Mouse (Mus musculus): ENCODE results near the gene Fam98b.

Gene Fam98b

DNA sequence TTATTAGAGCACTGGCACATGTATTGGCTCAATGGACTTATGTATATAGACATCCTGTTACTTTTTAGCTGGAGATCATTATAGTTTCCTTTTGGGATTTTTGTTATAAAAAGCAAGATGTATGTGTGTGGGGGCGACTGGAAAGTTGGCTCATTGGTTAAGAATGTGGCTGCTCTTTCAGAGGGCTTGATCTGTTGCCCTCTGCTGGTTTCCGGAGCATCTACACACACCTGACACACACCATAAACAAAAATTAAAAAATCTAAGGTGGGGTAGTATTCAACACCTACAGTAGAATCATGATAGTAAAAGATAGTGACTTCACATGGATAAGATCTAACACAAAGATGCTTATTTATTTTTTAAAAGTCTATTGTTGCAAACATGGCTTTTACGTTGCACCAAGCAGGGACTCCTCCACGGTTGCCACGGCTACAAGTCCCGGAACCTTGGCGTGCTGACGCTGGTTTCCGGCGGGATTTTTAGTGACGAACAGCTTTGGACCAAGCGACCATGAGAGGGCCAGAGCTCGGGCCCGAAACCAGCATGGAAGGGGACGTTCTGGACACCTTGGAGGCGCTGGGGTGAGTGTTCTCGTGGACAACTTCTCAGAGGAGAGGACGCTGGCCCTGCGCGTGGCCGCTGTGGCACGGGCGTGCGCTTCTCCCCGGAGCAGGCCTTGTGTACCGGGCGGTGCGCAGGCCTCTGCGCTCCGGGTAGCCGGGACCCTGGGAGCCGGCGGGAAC, at the start of gene Fam98b:
Gene Fam98b (plus strand): TSS at position 485 of the 746 bp plus-strand sequence.
- peak; percentile 93 for DNase-seq (ENCODE audit: low read depth)

DNA sequence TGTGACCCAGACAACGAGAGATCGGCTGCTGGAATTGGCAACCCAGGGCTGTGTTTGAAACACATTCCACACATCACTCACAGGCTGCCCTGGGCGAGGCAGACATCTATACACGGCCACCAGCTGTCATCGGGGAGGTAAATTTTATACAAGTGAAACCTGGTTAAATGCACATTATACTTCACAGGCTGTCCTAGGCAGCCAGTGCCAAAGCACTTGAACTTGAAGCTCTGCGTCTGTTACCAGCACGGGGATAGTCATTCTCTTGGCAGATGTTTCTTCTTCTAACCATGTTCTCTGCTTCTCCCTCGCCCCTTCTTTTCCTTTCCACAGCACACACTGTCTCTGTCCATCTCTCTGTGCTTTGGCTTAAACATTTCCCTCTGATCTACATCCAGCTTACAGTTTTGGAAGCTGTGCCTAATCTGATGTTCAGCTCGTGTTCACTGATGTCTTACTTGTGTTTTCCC, 48.6 kb upstream of the Fam98b start:
- no peak for DNase-seq (ENCODE audit: low read depth)

DNA sequence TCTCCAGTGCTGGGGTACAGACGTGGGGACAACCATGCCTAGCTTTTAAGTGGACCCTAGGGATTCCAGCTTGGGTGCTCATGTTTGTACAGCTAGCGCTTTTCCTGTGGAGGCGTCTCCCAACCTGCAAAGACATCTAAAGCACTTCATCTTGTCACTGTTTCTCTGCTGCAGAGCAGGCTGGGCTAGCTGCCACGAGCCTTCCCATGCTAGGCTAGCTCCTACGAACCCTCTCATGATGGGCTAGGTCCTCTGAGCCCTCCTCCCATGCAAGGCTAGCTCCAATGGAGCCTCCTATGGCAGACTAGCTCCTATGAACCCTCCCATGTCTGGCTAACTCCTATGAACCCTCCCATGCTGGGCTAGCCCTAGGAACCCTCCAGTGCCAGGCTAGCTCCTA, 46.2 kb upstream of the Fam98b start:
- no peak for DNase-seq (ENCODE audit: low read depth)

DNA sequence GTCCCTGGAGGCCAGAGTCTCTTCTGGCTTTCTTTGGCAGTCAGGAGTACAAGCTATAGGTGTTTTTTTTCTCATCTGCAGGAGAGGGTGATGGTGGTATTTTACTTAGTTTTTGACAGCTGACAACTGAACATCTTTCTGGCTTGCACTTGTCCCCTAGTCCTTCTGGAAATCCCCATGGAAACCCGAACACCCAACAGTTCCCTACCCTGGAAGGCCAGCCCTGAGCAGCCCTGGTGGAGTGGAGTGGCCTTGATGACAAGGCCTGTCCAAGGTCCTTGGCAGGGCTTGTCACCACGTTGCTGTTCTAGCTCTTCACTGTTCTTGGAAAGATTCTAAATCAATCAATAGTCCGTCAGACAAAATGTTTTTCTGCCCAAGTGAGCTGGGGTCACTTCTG, 45.0 kb upstream of the Fam98b start:
- no peak for DNase-seq (ENCODE audit: low read depth)

DNA sequence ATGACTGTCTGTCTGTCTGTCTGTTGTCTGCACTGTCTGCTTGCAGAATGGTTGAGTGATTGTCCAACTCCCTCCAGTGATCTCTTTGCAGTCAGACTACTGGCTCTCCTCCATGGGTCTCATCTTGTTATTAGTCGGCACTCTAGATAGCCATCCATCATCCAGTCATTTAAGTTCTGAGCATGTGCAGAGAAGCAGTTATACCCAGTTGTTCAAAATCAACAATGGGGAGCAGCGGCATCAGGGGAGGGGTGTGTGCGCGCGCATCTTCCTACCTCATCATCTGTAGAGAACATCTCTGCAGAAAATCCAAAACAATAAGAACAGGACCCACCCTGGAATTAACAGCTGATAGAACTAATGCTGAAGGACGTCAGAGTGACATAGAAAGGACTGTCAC, 44.5 kb upstream of the Fam98b start:
- no peak for DNase-seq (ENCODE audit: low read depth)

DNA sequence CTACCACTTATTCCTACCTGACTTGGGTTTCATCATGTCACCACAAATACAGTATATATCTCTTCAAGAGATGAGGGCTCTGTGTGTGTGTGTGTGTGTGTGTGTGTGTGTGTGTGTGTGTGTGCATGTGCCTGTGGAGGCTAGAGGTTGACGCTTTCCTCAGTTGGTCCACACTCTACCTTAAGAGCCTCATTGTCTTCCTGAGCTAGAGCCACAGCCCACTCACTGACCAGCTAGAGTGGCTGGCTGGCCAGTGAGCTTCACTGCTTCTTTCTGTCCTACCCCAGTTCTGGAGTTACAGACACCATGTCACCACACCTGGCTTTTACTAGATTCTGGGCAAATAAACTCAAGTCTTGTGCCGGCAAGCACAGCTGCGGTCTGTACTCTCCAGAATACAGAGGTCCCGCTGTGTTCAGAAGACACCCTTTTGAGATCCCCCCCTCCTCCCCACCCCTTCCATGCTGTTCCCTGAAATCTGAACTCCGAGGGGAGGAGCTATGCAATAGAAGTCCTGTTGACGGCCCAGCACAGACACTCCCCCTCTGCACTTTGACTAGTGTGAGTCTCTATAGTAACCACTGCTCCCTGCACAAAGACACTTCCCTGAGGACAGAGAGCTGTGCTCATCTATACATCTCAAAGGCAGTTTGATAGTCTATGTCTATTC, 39.0 kb upstream of the Fam98b start:
- no peak for DNase-seq (ENCODE audit: low read depth)

DNA sequence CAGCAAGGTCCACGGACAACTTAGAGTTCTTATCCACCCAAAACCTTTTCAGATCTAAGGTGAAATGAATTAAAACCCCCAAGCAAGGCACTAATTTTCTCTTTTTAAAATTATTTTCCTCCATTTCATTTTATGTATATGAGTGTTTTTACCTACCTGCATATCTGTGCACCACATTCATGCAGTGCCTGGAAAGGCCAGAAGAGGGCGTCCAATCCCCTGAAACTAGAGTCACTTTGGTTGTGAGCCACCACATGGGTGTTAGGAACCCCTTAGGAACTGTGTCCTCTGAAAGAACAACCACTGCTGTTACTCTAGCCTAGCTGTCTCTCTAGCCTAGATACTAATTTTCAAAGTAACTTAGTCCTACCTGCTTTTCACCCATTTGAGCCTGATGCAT, 33.4 kb upstream of the Fam98b start:
- DNase-seq (ENCODE audit: low read depth) = peak; percentile 10

DNA sequence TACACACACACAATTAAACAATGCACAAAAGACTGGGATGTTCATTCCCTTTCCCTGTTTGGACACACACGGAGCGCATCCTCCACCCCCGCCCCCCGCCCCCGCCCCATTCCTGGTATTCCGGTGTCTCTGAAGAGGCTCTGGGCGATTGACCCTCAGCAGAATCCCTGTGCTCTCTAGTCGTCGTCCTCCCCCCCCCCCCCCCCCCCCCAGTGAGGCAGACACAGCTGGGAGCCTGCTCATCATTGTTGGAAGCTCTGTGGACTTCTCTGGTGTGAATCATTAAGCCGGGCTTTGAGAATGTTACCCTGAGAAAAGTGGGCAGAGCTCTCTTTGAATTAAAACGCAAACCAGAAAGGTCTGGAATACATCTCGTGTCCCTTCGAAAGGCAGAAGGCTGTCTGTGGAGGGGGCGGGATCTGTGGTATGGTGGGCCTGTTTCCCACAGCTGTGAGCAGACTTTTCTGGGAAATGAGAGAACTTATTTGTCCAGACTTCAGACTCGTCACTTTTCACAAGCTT, 31.8 kb upstream of the Fam98b start:
- no peak for DNase-seq (ENCODE audit: low read depth)

DNA sequence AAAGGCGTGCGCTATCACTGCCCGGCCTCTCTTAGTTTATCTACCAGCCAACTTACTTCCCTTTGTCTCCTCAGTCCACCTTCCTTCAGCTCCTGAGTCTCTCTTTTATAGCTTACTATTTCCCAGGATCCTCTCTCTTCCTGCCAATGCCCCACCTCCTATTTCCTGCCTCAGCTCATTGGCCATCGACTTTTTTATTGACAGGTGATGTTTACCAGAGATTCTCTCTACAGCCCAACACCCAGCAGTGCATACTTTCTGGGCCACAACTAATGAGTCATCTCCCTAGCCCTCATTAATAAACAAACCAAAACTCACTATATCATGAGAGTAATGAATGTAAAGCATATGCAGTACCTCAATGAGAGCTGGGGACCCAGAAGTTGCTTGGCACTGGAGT, 30.0 kb upstream of the Fam98b start:
- DNase-seq (ENCODE audit: low read depth) = no peak

DNA sequence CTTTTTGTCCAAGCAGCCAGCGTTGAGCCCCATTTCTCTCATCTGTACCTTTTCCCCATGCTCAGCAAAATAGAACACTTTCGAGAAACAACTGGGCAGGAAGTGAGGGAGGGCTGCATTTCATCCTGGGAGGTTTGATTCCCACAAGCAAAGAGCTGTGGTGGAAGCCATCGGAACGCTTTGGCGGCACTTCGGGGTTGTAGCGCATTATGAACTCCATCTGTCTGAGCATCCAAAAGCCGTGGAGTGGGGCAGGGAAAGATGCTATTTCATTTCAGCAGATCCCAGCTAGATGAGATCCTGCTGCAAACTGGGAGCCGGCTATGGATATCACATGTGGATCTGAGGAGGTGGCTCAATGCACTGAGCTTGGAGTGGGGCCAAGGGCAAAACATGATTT, 26.9 kb upstream of the Fam98b start:
- no peak for DNase-seq (ENCODE audit: low read depth)

DNA sequence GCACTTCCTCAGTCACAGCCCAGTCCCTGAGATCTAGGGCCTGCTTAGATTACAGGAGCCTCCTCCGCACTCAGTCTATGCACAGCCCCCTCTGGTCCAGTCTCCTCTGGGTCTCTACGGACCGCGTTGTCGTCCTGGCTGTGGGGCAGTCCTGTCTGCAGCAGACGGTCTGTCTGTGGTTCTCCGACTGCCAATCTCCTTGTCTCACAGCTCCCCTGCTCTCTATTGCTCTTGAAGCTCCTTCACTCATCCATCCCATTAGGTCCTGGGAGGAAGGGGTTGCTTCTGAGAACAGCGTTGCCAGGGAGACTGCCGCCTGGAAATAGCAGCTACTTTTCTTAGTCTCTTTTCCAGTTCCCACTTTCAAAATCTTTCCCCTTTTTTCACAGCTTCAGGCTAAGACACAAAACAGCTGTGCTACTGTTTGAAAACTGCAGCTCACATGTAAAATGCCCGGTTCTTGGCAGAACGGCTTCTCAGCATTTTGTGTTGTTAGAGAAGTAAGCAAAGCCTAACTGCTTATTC, 20.9 kb upstream of the Fam98b start:
- DNase-seq (ENCODE audit: low read depth) = no peak

DNA sequence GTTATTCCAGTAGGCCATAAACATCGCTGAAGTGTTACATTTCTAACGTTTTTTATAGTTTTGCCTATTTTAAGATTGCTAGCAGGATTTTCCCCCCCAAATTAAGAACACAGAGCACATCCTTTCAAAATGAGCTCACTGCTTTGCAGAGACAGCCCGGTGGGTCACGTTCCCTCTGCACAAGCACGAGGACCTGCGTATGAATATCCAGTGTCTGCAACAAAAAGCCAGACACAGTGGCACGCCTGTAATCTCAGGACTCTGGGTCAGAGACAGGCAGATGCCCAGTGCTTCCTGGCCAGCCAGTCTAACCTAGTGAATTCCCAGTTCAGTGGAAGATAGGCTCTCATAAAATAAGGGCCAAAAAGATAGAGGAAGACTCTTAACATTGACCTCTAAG, 19.3 kb upstream of the Fam98b start:
- no peak for DNase-seq (ENCODE audit: low read depth)

DNA sequence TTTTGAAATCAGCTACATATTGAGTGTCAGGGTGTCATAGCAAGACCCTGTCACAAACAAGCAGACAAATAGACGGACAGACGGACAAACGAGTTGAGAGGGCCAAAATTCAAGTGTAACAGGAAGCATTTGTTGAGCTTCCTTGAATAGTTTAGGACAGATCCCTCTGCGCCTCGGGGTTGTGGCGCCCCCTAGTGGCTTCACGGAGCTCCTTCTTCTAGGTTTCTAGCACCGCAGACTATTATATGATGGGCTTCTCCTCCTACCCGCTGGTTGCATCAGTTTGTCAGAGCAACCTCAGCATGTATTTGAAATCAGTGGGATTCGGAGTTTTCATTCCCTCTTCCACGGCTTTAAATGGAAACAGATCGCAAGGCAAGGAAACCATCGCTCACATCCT, 18.3 kb upstream of the Fam98b start:
- peak; percentile 37 for DNase-seq (ENCODE audit: low read depth)

DNA sequence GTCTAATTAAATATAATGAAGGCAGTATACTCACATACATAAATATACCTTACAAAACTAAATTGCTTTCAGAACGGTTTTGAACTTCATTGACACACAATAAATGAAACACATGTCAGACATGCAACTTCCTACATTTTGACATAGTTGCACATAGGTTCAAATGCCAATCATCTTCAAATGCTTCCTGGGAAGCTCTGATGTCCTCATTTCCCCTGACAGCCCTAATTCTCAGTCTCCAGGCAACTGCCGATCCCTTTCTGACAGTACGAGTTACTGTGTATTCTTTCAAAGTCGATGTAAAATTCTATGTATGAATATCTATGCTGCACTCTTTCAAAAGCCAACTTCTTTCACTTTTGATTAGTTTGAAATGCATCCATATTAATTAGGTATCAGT, 7.6 kb upstream of the Fam98b start:
- no peak for DNase-seq (ENCODE audit: low read depth)

DNA sequence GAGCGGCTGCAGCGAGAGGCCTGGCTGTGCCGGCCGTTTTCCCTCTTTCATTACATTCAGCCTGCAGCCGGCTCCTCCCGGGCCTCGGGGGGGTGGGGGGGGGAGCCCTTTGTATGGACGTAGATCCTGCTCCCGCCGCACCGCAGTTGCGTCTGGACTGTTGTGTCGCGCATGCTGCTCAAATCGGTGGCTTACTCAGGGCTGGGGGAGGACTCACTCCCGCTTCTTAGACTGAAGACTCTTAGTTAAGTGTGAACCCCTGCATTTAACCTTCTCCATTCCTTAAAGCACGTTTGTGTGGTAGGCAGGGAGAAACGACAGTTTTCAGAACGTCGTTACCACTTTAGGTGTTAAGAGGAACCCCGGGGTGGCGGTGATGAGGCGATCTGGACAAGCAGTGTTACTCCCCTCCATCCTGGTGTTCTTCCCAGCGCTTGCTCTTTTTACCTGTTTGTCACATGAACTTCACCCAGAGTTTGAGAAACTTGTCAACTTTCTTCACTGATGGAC, 517 bp downstream of the Fam98b start:
- peak; percentile 41 for DNase-seq (ENCODE audit: low read depth)

DNA sequence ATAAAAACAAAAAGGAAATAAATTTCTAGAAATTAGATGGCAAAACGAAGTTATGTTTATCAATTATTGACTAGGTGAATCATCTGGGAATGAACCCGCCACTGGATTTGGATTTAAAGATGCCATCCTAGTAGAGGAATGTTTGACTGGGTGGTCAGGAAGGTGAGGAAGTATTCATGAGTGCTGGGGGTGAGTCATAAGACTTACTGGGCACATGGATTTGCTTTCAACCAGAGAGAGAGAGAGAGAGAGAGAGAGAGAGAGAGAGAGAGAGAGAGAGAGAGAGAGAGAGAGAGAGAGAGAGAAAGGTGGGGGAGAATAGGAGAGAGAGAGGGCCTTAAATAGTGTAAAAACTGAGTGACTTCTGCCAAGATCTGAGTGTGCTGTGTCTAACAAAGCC, 5.9 kb downstream of the Fam98b start:
- DNase-seq (ENCODE audit: low read depth) = no peak

DNA sequence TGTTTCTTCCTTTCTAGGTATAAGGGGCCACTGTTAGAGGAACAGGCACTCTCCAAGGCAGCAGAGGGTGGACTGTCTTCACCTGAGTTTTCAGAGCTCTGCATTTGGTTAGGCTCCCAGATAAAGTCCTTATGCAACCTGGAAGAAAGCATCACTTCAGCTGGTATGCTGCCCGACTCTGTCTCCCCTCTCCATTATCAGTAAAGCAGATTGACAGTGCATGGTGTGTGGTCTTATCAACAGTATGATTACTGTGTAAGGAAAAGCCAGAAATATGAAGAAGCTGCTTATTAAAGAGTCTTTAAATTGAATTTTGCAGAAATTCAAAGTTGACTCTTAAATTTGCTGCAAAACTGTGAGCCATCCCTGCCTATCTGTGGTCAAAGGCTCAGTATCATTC, 8.1 kb downstream of the Fam98b start:
- no peak for DNase-seq (ENCODE audit: low read depth)

DNA sequence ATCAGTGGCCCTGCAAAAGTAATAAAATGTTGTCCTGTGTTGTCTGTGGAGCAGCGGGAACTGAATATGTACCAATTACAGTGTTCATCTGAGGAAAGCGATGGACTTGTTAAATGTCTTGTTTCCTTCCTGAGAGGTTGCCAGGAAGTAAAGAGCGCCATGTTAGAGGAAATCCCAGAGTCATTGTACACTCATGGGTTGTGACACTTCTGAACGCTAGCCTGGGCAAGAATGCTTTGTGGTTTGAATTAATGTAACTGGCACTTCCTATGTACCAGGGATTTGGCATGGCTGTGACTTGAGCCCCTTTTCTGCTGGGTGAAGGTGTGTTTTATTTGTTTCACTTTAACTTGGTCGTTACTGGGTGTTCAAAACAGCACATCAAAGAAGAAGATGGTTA, 12.6 kb downstream of the Fam98b start:
- no peak for DNase-seq (ENCODE audit: low read depth)

DNA sequence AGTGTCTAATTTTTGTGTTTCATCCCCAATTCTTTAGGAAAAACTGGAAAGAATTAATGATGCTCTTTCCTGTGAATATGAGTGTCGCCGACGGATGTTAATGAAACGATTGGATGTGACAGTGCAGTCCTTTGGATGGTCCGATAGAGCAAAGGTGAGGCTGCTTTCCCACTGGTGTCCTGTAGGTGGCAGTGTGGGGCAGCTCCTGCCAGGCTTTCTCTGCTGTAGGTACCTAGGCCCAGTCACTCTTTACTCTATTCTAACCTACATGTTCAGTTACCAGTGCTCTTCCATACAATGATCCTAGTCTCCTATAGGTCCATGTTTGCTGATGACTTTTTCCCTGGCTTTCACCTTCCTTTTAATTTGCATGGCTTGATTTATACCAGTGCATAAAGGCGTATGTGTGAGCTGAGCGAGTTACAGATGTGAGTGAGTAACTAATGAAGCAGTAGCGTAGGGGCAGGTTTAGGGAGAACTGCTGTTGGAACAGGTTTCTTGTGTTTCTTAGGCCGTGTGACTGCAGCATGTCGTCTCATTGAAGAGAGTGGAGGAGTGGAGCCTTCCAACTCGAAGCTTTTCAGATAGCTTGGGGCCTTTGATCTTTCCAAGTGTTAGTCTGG, 14.4 kb downstream of the Fam98b start:
- peak; percentile 21 for DNase-seq (ENCODE audit: low read depth)

DNA sequence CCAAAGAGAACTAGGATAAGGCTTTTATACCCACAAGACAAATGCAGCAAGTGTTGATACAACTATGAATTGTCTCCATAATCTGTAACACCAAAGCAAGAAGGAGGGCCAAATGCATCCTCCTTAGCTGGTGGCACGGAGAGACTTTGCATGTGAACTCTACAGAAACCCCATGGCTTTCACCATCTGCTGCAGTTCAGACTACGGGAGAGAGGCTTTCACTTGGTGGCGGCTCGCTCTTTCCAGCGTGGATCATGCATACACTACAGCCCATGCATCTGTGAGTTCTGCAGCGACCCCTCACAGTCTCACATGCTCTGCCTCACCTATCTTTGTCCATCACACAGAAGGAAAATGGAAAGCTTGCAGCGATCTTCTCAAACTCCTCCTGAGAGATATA, 38.8 kb downstream of the Fam98b start:
- DNase-seq (ENCODE audit: low read depth) = no peak

DNA sequence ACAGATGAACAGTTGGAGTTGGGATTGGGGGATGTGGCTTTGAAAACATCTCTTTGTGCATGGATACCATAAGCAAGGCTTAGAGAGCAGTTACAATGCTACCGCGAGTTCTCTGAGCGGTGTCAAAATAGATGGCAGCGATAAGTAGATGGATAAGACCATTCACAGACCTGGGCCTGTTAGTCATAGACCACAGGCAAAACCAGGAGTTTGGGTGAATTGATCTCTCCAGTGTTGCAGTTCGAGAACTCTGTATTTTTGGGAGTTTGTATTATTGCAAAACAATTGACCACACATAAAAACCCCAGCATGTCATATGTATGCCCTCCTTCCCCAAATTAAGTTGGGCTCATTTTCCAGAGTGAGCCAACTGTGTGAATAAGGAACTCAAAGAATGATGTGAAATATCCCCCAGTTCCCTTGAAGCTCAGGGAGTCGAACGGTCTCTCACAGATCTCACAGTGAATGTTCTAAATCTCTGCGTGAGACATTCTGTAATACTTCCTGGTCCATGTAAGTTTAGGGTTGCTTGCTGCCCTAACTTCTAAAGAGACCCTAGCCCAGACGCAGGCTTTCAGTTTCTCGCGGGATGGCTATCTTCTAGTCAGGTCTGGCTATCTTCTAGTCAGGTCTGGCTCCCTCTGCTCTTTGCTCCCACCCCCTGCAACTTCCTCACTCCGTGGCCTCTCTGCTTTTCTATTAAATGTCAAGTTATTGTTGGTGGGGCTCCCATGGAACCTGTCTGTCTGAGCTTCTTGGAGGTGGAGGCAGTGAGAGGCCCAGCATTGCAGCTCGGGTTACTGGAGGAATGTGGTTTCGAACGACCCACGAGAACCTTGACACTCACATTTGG, 50.3 kb downstream of the Fam98b start:
- no peak for DNase-seq (ENCODE audit: low read depth)

All from c-Kit-positive CD71-positive TER-119-negative erythroid progenitor cells, embryonic 14.5 days (primary cell).